Mouse (Mus musculus) left cerebral cortex, postnatal 25 days (tissue): ENCODE measurements around the gene Lyz1. TPM values are rescaled to one million over a fixed set of nuclear protein-coding genes. Genes with fewer than 3 reads are reported as not detected.
"Not testable (repeated sequence)": the region's sequence is repeated elsewhere in the genome, so short reads cannot be mapped to it uniquely, and the experiment has no call there.

Experiments
- DNase-seq, 2 experiments: peaks; one replicate each; pipeline ENCODE4 v3.0.0; 2022; ENCODE audit warnings: low spot score in 2 of 2, mixed read lengths in 1 of 2
- intact Hi-C: fragments of 180-260 bp; cut with DNase I; formaldehyde crosslinking; loops from one replicate; pipeline ENCODE4 v1.15.1; 2025
- total RNA-seq, 2 experiments: library from RNA; stranded (reverse); gene quantifications; 2 replicates each; pipeline ENCODE4 v1.2.3; 2021

Gene Lyz1
- total RNA-seq, 2 experiments from 2014 or later = 1.2 to 1.8 TPM

DNA sequence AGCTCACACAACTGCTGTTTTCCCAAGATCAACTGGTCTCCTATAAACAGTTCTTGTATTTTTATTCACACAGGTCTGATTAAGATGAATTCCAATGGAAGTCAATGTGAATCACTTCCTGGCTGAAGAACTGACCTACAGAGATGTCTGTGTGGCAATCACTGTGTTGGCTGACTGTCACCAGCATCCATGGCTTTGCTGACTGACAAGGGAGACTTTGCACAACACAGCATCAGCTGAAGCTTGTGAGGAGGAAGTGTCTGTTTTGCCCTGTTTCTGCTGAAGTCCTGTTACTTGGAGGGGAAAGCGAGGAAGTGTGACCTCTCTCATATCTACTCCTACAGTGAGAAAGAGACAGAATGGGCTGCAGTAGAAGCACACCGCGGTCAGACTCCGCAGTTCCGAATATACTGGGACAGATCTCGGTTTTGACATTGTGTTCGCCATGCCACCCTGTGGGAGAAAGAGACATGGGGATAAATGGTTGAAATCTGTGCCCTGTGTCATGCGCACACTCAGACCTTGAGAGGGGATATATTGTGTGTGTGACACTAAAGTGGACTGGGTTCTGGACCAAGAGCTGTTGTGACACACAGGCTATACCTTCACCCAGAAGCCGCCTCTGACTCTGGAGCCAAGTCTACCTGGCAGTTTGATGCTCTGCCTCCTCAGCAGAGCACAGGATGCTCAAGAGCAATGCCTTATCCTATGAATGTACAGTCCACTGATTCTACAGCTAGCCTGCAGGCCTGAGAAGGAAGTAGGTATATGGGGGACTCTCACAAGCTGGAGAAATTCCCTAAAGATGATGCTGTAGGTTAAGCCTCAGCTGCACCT, 4.3 kb downstream of the Lyz1 start:
- no peak for DNase-seq
- intact Hi-C loops = no loop called here

DNA sequence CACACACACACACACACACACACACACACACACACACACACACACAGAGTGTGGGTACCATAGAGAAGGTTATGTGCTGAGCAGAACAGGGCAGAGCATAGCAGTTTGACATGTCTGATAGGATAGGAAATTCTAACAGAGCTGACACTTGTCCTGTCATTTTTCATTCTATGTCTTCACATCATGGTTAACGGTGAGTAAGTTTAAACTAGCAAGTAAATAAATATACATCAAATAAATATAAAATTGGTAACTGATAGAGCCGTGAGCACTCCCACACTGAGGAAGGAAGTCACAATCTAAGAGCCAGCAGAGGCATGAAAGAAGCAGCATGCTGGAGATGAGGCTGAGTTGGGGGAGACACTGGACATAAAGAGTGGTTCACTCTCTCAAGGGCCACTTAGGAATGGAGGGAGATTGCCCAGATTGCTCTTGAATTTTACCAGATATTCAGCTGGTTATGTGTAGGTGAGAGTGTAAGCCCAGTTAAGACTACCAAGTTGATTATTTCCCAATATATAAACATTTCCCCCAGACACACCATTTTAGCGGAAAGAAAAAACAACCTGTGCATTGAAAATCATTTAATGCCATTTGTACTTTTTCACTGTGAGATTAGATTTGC, 5.3 kb downstream of the Lyz1 start:
- intact Hi-C loops = no loop called here
- DNase-seq = no peak

DNA sequence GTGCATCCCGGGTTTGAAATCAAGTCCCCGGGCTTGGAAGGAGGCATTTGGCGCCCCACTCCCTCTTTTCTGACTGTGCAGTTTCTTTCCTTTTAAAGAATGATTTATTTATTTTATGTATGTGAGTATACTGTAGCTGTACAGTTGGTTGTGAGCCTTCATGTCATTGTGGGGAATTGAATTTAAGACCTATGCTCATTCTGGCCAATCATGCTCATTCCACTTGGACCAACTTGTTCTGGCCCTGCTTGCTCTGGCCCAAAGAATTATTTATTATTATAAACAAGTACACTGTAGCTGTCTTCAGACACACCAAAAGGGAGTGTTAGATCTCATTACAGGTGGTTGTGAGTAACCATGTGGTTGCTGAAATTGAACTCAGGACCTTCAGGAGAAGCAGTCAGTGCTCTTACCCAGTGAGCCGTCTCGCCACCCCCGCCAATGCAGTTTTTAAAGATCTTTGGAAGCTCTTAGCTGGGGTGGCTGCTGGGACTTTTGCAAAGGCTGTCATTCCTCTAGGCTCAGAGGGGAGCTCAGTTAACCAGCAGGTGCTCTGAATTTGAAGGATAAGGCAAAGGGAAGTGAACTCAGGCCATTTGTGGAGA, 6.2 kb downstream of the Lyz1 start:
- no peak for DNase-seq
- intact Hi-C loops = no loop called here

DNA sequence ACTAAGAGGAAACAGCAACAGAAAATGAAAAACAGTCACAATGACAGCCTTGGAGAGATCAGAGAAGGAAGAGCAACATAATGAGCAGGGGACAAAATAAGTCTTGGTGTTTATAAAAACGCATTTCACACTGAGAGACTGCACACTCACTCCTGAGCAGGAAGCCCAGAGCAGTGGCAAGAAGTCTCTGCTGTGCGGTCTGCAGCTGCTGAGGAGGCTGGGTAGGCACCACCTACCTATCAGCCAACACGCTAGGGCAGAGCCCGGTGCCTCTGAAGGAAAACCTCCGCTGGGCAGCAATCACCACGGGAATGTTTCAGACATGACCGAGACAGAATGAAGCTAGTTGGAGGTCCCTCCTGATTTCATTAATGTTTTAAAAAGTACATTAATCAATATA, 7.1 kb downstream of the Lyz1 start:
- intact Hi-C loops = not testable (repeated sequence)

DNA sequence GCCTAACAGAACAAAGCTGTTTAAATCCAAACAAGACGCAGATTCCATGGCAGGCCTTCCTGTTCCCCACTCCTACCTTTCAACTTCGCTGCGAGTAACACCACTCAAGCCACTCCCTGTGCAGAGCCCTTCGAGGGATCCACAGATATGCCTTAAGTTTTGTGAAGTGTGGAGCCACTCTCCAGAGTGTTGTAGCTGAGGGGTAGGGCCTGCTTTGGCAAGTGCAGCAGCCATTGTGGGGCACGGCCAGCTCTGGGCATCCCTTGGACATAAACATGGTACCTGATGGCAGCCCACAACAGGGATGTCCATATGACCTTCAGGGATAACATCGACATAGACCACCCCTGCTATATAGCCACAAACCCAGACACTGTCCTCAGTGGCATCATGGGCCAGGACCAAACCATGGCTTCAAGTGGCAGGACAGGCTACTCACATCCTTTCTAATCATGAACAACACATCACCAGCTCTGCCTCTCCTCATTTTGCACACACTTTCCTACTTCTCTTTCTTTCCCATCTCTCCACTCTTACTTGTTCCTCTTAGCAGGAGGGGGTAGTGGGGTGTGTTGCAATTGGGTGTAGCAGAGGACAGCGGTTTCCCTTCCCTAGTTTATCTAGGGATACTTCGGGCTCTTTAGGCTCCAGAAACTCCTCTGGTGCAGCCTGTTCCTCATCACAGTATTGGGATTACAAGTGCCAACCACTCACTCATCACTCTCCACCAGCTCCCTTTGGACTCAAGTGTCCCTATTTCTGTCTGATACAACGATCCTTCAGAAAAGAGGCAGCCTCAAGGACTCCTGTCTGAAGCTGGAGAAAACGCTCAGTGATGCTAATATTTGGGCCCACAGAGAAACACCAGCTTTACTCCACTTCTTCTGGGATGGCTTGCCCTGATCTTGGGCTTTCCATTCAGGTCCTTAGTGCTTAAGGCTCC, 7.8 kb downstream of the Lyz1 start:
- intact Hi-C loops = loop anchor here (5.0 kb wide), 1 partner anchor 152 kb away; no protein-coding TSS in a partner anchor
- no peak for DNase-seq

More for the DNA sequence above, 7.1 kb downstream of the Lyz1 start:
- not testable (repeated sequence) for DNase-seq

DNA sequence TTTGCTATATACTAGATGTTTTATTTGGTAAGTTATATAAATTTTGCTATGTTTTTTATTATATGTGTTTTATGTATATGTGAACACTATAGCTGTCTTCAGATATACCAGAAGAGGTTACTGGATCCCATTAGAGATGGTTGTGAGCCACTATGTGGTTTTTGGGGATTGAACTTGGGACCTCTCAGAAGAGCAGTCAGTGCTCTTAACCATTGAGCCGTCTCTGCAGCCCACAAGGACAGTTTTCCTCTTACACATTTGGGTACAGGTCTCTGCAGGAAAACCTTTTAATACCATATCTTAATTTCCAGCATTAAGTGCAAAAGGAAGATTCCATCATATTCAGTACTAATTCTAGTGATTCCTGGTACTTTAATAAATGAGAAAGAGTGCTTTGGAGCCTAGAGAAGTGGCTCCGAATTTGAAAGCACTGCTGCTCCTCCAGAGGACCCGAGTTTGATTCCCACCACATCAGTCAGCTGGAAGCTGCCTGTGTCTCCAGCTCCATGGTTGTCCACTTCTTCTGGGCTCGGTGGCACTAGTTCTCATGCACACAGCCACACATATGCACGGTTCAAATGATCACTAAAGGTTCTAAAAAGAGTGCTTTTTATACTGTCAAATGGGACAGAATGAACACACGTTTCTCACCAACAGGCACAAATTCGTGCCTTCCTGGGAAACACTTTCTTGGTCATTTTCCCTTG, 8.6 kb downstream of the Lyz1 start:
- intact Hi-C loops = loop anchor here (5.0 kb wide), 1 partner anchor 153 kb away; no protein-coding TSS in a partner anchor
- DNase-seq = no peak

DNA sequence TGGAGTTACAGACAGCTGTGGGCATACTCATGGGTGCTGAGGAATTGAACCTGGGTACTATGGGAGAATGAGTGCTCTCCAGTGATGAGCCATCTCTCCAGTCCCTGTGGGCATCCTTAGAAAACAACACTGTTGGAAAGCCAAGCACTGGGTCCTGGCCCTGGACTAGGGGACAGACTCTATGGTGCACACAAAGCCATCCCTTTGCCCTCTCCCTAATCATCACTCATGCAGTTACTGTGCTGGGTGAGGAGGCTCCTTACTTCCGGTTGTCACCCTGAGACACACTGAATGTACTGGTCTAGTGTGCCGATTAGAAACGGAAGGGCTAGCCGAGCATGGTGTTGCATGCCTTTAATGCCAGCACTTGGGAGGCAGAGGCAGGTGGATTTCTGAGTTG, 9.5 kb downstream of the Lyz1 start:
- intact Hi-C loops = loop anchor here (5.0 kb wide), 1 partner anchor 154 kb away; no protein-coding TSS in a partner anchor
- DNase-seq = not testable (repeated sequence)

DNA sequence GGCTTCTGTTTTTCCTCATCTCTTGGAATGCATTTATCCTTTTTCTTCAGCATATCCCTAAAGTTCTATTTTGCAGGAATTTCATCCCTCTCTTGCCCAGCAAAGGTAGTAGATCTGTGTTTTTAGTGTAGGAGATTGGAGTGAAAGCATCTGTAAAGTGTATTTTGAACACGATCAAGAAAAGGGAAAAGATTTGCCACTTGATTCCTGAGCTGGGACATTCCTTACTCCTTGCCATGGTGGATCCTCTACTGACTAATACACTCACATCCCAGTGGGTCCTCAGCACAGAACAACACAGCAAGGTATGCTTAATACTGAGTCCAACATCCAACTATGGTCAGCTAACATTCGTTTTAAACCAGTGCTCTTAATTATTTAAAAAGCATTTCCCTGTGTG, 10.1 kb downstream of the Lyz1 start:
- intact Hi-C loops = loop anchor here (1.0 to 5.0 kb wide), 2 partner anchors 11 to 155 kb away; no protein-coding TSS in a partner anchor
- no peak for DNase-seq

DNA sequence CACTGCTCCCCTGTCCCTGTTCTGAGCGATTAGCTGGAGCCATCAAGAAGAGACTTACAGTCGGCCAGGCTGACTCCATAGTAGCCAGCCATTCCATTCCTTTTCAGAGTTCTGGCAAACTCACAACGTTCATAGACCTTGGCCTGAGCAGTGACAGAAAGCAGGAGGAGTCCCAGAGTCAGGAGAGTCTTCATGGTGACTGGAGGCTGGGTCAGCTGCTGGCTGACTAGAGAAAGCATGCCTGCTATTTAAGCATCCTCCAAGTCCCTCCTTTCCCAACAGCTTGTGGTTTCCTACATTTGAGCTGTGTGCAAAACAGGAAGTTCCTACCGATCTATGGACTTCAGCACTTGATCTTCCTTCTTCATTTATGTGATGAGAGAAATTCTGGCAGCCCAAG, 10.6 kb downstream of the Lyz1 start, which contains the start of gene Lyz2:
Gene Lyz2 (minus strand): TSS at position 273 of the 400 bp plus-strand sequence.
- DNase-seq = no peak
- intact Hi-C loops = loop anchor here (1.0 to 5.0 kb wide), 2 partner anchors 11 to 155 kb away; no protein-coding TSS in a partner anchor

DNA sequence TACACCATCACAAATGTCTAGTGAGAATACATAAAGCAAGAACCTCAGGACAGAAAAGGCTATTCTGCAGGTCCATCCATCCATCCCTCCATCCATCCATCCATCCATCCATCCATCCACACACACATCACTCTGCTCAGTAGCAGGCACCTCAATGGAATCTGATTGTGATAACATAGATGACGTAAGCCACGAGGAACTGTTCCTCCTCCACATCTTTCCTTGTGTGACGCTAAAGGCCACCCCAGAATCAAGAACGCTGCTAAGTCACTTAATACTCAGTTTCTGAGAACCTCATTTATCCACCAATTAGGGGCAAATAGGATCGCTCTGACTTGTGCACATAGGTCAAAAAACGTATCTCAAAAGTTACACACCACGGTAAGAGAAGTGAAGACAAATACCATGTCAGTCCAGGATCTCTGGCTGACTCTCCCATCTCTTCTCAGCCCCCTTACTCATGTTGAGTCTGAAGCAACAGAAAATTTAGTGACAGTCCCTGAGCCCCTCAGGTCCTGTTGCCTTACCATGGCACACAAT, 11.2 kb downstream of the Lyz1 start:
- DNase-seq = no peak
- intact Hi-C loops = loop anchor here (5.0 kb wide), 1 partner anchor 156 kb away; no protein-coding TSS in a partner anchor

DNA sequence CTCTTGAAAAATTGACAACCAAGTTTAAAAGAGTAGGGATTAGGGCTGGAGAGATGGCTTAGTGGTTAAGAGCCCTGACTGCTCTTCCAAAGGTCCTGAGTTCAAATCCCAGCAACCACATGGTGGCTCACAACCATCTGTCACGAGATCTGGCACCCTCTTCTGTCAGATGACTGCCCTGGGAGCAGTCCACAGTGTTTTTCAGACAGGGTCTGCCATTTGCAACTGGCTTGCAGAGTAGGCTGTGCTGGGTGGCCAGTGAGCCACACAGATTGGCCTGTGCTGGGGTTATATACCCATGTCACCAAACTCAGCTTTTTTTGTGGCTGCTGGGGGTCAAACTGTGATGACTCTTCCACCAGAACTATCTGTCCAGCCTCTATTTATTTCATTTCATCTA, 12.7 kb downstream of the Lyz1 start:
- intact Hi-C loops = loop anchor here (5.0 kb wide), 1 partner anchor 157 kb away; no protein-coding TSS in a partner anchor
- no peak for DNase-seq

DNA sequence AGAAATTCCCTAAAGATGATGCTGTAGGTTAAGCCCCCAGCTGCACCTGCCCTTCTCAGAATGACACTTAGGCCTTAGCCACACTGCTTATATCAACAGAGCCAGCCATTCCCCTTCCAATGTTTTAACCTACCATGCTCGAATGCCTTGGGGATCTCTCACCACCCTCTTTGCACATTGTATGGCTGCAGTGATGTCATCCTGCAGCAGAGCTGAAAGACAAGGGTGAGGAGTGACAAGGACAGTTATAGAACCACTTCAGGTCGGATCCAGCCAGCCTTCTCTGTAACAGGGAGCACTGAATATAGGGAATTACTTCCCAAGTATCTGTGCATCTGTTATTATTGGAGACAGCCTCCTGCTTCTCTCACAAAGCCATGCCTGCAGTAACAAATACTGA, 14.2 kb downstream of the Lyz1 start:
- intact Hi-C loops, DNase-seq: not testable (repeated sequence)

DNA sequence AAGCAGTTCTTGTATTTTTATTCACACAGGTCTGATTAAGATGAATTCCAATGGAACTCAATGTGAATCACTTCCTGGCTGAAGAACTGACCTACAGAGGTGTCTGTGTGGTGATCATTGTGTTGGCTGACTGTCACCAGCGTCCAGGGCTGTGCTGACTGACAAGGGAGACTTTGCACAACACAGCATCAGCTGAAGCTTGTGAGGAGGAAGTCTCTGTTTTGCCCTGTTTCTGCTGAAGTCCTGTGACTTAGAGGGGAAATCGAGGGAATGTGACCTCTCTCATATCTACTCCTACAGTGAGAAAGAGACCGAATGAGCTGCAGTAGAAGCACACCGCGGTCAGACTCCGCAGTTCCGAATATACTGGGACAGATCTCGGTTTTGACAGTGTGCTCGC, 14.9 kb downstream of the Lyz1 start:
- DNase-seq, intact Hi-C loops: not testable (repeated sequence)

DNA sequence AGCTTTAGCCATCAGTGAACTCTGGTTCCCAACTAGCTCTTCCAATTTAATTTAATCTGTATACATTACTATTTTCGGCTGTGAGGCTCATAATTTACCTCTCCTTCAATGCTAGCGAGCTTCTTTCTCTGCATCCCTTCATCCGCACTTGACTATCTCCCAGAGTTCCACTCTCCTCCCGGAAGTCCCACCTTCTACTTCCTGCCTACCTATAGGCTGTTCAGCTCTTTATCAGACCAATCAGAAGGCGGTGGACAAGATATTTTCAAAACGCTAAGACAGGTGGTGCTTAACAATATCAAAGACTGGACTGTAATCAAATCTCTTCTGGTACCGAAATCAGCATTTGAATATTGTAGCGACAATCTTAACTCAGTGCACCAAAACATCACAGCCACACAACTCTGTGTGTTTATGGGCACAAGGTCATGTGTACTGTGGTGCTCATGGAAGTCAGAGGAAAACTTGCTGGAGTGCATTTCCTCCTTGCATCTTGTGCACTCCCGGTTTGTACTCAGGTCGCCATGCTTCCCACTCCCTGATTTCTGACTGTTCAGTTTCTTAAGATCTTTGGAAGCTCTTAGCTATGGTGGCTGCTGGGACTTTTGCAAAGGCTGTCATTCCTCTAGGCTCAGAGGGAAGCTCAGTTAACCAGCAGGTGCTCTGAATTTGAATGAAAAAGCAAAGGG, 16.8 kb downstream of the Lyz1 start:
- DNase-seq = no peak
- intact Hi-C loops = no loop called here

DNA sequence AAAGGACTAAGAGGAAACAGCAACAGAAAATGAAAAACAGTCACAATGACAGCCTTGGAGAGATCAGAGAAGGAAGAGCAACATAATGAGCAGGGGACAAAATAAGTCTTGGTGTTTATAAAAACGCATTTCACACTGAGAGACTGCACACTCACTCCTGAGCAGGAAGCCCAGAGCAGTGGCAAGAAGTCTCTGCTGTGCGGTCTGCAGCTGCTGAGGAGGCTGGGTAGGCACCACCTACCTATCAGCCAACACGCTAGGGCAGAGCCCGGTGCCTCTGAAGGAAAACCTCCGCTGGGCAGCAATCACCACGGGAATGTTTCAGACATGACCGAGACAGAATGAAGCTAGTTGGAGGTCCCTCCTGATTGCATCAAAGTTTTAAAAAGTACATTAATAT, 18.0 kb downstream of the Lyz1 start:
- intact Hi-C loops, DNase-seq: not testable (repeated sequence)

DNA sequence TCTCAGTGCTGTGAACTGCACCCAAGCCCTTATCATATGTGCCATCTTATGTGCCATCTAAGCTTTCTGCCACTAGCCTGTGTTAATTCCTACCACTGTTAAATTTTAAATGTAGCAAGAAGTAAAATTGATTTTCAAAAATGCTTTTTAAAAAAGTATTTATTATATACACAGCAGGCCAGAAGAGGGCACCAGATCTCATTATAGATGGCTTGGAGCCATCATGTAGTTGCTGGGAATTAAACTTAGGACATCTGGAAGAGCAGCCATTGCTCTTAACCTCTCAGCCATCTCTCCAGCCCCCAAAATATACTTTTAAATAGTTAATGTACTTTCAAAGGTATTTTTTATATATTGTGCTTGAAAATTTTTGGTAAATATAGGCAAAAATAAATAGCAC, 20.6 kb downstream of the Lyz1 start:
- intact Hi-C loops = no loop called here
- no peak for DNase-seq

DNA sequence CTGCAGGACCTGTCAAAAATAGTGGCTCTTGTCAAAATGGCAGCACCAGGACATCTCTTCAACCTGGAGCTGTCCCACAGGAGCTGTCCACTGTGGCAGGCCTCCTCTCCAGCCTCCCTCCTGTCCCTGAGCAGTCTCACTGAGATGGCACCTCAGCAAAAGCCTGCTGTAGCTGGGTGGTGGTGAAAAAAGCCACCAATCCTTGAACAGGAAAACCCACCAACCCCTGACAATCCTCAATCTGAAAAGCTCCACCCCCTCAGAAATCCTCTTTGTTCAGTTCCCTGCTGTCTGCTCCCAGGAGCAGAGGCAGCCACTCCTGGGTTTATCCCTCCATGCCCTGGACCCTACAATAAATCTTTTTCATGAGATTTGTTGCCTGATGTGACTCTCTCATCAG, 32.8 kb downstream of the Lyz1 start:
- intact Hi-C loops = no loop called here
- DNase-seq = no peak

DNA sequence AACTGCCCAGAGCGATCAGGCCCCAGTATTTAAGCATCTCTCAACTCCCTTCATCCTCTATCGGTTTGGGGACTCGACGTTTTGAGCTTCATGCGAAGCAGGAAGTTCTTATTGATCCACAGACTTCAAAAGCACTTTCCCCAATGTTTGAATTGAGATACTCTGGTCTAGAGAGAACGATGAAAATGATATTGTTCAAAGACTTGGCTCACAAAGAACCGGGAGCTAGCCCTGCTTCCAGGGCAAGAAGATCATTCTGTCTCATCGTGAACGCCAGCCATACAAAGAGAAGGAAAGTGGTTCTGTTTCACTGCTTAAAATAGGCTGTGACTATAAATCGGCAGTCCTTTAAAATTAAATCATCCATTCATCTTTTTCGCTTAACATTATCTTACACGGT, 54.1 kb downstream of the Lyz1 start, which contains the start of gene 9530003J23Rik:
Gene 9530003J23Rik (minus strand): TSS at position 101 of the 400 bp plus-strand sequence.
- no peak for DNase-seq
- intact Hi-C loops = no loop called here
